ENCODE assay signal across 8 mouse cellular contexts in the genomic region with DNA sequence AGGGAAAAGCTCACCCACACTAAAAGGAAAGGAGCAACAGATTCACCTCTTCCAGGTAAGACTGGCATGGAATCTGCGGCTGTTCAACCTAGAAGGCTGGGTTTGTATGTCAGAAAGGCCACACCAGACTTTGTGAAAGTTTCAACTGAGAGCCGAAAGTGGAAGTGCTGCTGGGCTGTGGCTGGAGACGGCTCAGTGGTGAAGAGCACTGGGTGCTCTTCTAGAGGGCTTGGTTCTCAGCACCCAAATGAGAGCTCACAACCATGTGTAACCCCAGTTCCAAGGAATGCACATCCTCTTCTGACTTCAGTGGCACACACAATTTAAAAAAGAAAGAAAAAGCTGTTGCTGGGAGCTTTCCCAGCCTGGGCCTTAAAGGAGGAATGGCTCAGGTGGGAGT.
"Had no signal": no experiment of that assay in that cellular context is flagged by ENCODE, and none has a peak within 500 bp of the region (broad histone marks: within the 10 kb centered on the region; RNA-seq: fewer than 3 reads in every experiment).

No protein-coding gene starts in this region.

- H3K4me1 ChIP-seq: intestine, embryonic 15.5 days had no signal

- H3K9me3 ChIP-seq: intestine, embryonic 15.5 days; midbrain, embryonic 13.5 days had no signal

- H3K9ac ChIP-seq: intestine, embryonic 15.5 days; liver, embryonic 14.5 days; midbrain, embryonic 13.5 days had no signal

- H3K27ac ChIP-seq: intestine, embryonic 15.5 days; left cerebral cortex, adult 2 months; liver, embryonic 14.5 days; midbrain, embryonic 13.5 days had no signal

- H3K4me3 ChIP-seq: intestine, embryonic 15.5 days; left cerebral cortex, adult 2 months; midbrain, embryonic 13.5 days had no signal

- H3K27me3 ChIP-seq: intestine, embryonic 15.5 days; midbrain, embryonic 13.5 days had no signal

- ATAC-seq: intestine, embryonic 15.5 days; midbrain, embryonic 13.5 days had no signal

- H3K4me2 ChIP-seq: intestine, embryonic 15.5 days; midbrain, embryonic 13.5 days had no signal

- DNase-seq: lung, adult 18-20 months; right cerebral cortex, adult 18-20 months; thymus, adult 18-20 months; thymus, postnatal 14 days had no signal
